Mouse (Mus musculus): ENCODE data around the gene Tdpoz1. TPM values are rescaled to one million over a fixed set of nuclear protein-coding genes. Genes with fewer than 3 reads are reported as not detected.

The Tdpoz1 gene
- polyA plus RNA-seq (2014; fragmentation: Illumina TruSeq; extraction: RNeasy Lipid Tissue Mini Kit (QIAGEN cat#74804); ENCODE audit: low read depth, low replicate concordance), result not detected

GRCm38 (mm10) chr3:93676210-93676609 lies at the start of gene Tdpoz1:
TSS of gene Tdpoz1 (minus strand) at chr3:93676310.

GRCm38 (mm10) chr3:93692970-93693369 lies 16.9 kb upstream of the Tdpoz1 start, which contains the start of gene Gm37596:
TSS of gene Gm37596 (minus strand) at chr3:93693070.

GRCm38 (mm10) chr3:93652586-93652985 lies 23.5 kb downstream of the Tdpoz1 start, which contains the start of gene Tdpoz2:
TSS of gene Tdpoz2 (minus strand) at chr3:93652686.

Other genes starting within 250 kb of the Tdpoz1 start
- 0.13 TPM for gene Tchh, start 234.0 kb downstream of the Tdpoz1 start, polyA plus RNA-seq (2014; fragmentation: Illumina TruSeq; extraction: RNeasy Lipid Tissue Mini Kit (QIAGEN cat#74804); ENCODE audit: low read depth, low replicate concordance)
- gene Tchhl1, start 207.6 kb downstream of the Tdpoz1 start, polyA plus RNA-seq (2014; fragmentation: Illumina TruSeq; extraction: RNeasy Lipid Tissue Mini Kit (QIAGEN cat#74804); ENCODE audit: low read depth, low replicate concordance), result not detected
- 160 TPM for gene S100a11, start 155.8 kb downstream of the Tdpoz1 start, polyA plus RNA-seq (2014; fragmentation: Illumina TruSeq; extraction: RNeasy Lipid Tissue Mini Kit (QIAGEN cat#74804); ENCODE audit: low read depth, low replicate concordance)
- gene S100a10, start 121.2 kb downstream of the Tdpoz1 start, polyA plus RNA-seq (2014; fragmentation: Illumina TruSeq; extraction: RNeasy Lipid Tissue Mini Kit (QIAGEN cat#74804); ENCODE audit: low read depth, low replicate concordance), result 98.9 TPM
- not detected for gene Tdpoz2, start 23.6 kb downstream of the Tdpoz1 start, polyA plus RNA-seq (2014; fragmentation: Illumina TruSeq; extraction: RNeasy Lipid Tissue Mini Kit (QIAGEN cat#74804); ENCODE audit: low read depth, low replicate concordance)
- not detected for gene Gm37596, start 16.8 kb upstream of the Tdpoz1 start, polyA plus RNA-seq (2014; fragmentation: Illumina TruSeq; extraction: RNeasy Lipid Tissue Mini Kit (QIAGEN cat#74804); ENCODE audit: low read depth, low replicate concordance)
- gene Gm5773, start 96.7 kb upstream of the Tdpoz1 start, polyA plus RNA-seq (2014; fragmentation: Illumina TruSeq; extraction: RNeasy Lipid Tissue Mini Kit (QIAGEN cat#74804); ENCODE audit: low read depth, low replicate concordance), result not detected
- gene Tdpoz4, start 120.1 kb upstream of the Tdpoz1 start, polyA plus RNA-seq (2014; fragmentation: Illumina TruSeq; extraction: RNeasy Lipid Tissue Mini Kit (QIAGEN cat#74804); ENCODE audit: low read depth, low replicate concordance), result not detected
- gene Tdpoz3, start 149.7 kb upstream of the Tdpoz1 start, polyA plus RNA-seq (2014; fragmentation: Illumina TruSeq; extraction: RNeasy Lipid Tissue Mini Kit (QIAGEN cat#74804); ENCODE audit: low read depth, low replicate concordance), result not detected

All from heart, adult 10 weeks (tissue).